Comparison of ENCODE assay signal across 8 mouse cellular contexts in genomic region chr1:60343630-60344455, GRCm38 (mm10). TPM values are rescaled to one million over a fixed set of nuclear protein-coding genes. Genes with fewer than 3 reads are reported as not detected.
DNase-seq lines count a peak whose midpoint lies in the region; ATAC-seq and TF ChIP-seq lines count a peak whose summit lies in the region.

No protein-coding gene starts in this region.

- H3K27me3 ChIP-seq in heart, embryonic 10.5 days (ENCODE audit: insufficient read depth, poor library complexity, severe bottlenecking), result no peaks in the 10 kb centered on the region
- H3K27me3 ChIP-seq in forebrain, embryonic 16.5 days (replicated peaks; ENCODE audit: control insufficient read depth, insufficient read depth, low read length), result no peaks in the 10 kb centered on the region

- DNase-seq in heart, embryonic 10.5 days (ENCODE audit: low spot score), result no peak
- no peak for DNase-seq in heart, adult 18-20 months
- no peak for DNase-seq in ES-E14 (ENCODE audit: low read depth, low spot score)
- no peak for DNase-seq in urinary bladder, postnatal 4 days (ENCODE audit: low spot score in 2 of 2)
- DNase-seq in left cerebral cortex, postnatal 4 days, result no peak
- no peak for DNase-seq in thymus, adult 18-20 months

- H3K9ac ChIP-seq in ES-E14 (ENCODE audit: insufficient read depth, low read depth, low read length, poor library complexity, severe bottlenecking), result peak overlapping the region; percentile 84
- H3K9ac ChIP-seq in forebrain, embryonic 16.5 days (replicated peaks; ENCODE audit: low read depth, low read length), result peak overlapping the region; percentile 82

- H3K27ac ChIP-seq in heart, embryonic 10.5 days, result peak overlapping the region; percentile 94
- H3K27ac ChIP-seq in ES-E14 (ENCODE audit: insufficient read depth, low read depth, low read length, poor library complexity, severe bottlenecking), result no peak overlapping the region; the same call in 1 of the 2 replicates
- H3K27ac ChIP-seq in forebrain, embryonic 16.5 days (ENCODE audit: low read length), result peak overlapping the region; percentile 91

- peak overlapping the region; percentile 93 for H3K4me2 ChIP-seq in forebrain, embryonic 16.5 days (ENCODE audit: low read length)

- intact Hi-C loops in left cerebral cortex, postnatal 4 days (cut with DNase I), result loop anchor here (5.0 kb wide), 1 partner anchor 63 kb away; the partner anchor contains the start of gene Abi2

- peaks cover 9% of the 10 kb centered on the region for H3K36me3 ChIP-seq in heart, embryonic 10.5 days
- H3K36me3 ChIP-seq in ES-E14 (ENCODE audit: control insufficient read depth, insufficient read depth, low read length, poor library complexity, severe bottlenecking), result no peaks in the 10 kb centered on the region
- H3K36me3 ChIP-seq in forebrain, embryonic 16.5 days (ENCODE audit: control insufficient read depth, insufficient read depth), result no peaks in the 10 kb centered on the region

- peak; percentile 7 for ATAC-seq in forebrain, embryonic 16.5 days
- peak; percentile 22; the same call in 1 of the 2 replicates for ATAC-seq in megakaryocyte, adult 5-6 weeks (ENCODE audit: poor library complexity, severe bottlenecking)

- 13% methylated on average over 14 of the region's 14 CpGs for WGBS in heart, embryonic 10.5 days
- WGBS in forebrain, embryonic 16.5 days, result 2% methylated on average over 14 of the region's 14 CpGs

- H3K9me3 ChIP-seq in heart, embryonic 10.5 days, result no peaks in the 10 kb centered on the region
- H3K9me3 ChIP-seq in ES-E14 (ENCODE audit: control insufficient read depth, insufficient read depth, low read depth, low read length), result no peaks in the 10 kb centered on the region
- H3K9me3 ChIP-seq in forebrain, embryonic 16.5 days (ENCODE audit: control insufficient read depth, low read length), result no peaks in the 10 kb centered on the region

- H3K4me3 ChIP-seq in heart, embryonic 10.5 days, result peak overlapping the region; percentile 71
- H3K4me3 ChIP-seq in ES-E14 (ENCODE audit: insufficient read depth in 1 of 2, low read depth in 1 of 2, low read length in 2 of 2, poor library complexity in 1 of 2, severe bottlenecking in 1 of 2), result peak overlapping the region; percentile 78 to 91
- H3K4me3 ChIP-seq in forebrain, embryonic 16.5 days (replicated peaks; ENCODE audit: low read length), result peak overlapping the region; percentile 82

- in situ Hi-C loops in ES-E14 (cut with MboI; ENCODE audit: low sequenced_read_pairs in 2 of 2, unreplicated experiment in 2 of 2), result no loop called here

- H3K4me1 ChIP-seq in heart, embryonic 10.5 days, result peaks cover 30% of the 10 kb centered on the region
- H3K4me1 ChIP-seq in ES-E14 (ENCODE audit: control insufficient read depth in 2 of 2, insufficient read depth in 2 of 2, low read length in 2 of 2, poor library complexity in 1 of 2), result no peaks in the 10 kb centered on the region
- H3K4me1 ChIP-seq in forebrain, embryonic 16.5 days (replicated peaks; ENCODE audit: control insufficient read depth, insufficient read depth, low read length), result peaks cover 12% of the 10 kb centered on the region

TF ChIP-seq in ES-E14, 5 proteins besides CTCF, POLR2A, EP300 and RAD21:
- no peak for TF ChIP-seq CHD2 (IDR thresholded peaks at IDR 0.05; ENCODE audit: low read depth, low read length)
- TF ChIP-seq ZNF384 (IDR thresholded peaks at IDR 0.05; ENCODE audit: low read depth, low read length), result no peak
- no peak for TF ChIP-seq ZC3H11A (IDR thresholded peaks at IDR 0.05; ENCODE audit: borderline replicate concordance, low read depth, low read length)
- TF ChIP-seq HCFC1 (IDR thresholded peaks at IDR 0.05; ENCODE audit: borderline replicate concordance, insufficient read depth, low read length), result no peak

RNA-seq across cellular contexts. Expression of gene Cyp20a1, which starts 0.7 kb away (rescaled TPM):
- polyA plus RNA-seq in heart, embryonic 10.5 days (2016; fragmentation: Nextera tagmentation; extraction: Ambion mirVana), result 36.8 and 42.7 TPM in 2 replicates
- 10 to 100 TPM in 1 of 2 experiments, 1 to 10 TPM in 1; 8.7 to 11.2 TPM for total RNA-seq in heart, adult 18-20 months (2021)
- 45.9 and 51.0 TPM in 2 replicates for total RNA-seq in ES-E14 (2012; rRNA removed)
- 9.0 and 10.7 TPM in 2 replicates for polyA plus RNA-seq in forebrain, embryonic 16.5 days (2015; fragmentation: Nextera tagmentation; extraction: Ambion mirVana)
- total RNA-seq in megakaryocyte, adult 5-6 weeks (2015), result 19.2 and 20.3 TPM in 2 replicates
- 20.4 and 25.7 TPM in 2 replicates for total RNA-seq in megakaryocyte, adult 5-6 weeks (2017)
- 10 to 100 TPM; 13.6 to 18.1 TPM for total RNA-seq in left cerebral cortex, postnatal 4 days (2021)
